Mouse (Mus musculus) intestine, postnatal 0 days (tissue): ENCODE results near the gene Pik3ap1. TPM values are rescaled to one million over a fixed set of nuclear protein-coding genes. Genes with fewer than 3 reads are reported as not detected.

ENCODE experiments used
- ATAC-seq: fragments of 200-750 bp; cut with Nextera tagmentation; 2 replicates; pipeline ENCODE4 v1.8.0; 2017; ENCODE audit warnings: mild to moderate bottlenecking, moderate TSS enrichment, moderate library complexity
- H3K27ac ChIP-seq: fragments of 300-500 bp; sonication (generic); 2 replicates; pipeline ENCODE4 v1.5.1; 2014; ENCODE audit warnings: mild to moderate bottlenecking, low read depth, low read length, moderate library complexity
- H3K27me3 ChIP-seq: fragments of 300-500 bp; sonication (generic); replicated peaks from 2 replicates; pipeline ENCODE4 v1.6.1; 2014; ENCODE audit warnings: low read length, mixed read lengths; ENCODE audit not compliant: control insufficient read depth, insufficient read depth
- H3K36me3 ChIP-seq: fragments of 300-500 bp; sonication (generic); 2 replicates; pipeline ENCODE4 v1.6.1; 2014; ENCODE audit warnings: mild to moderate bottlenecking, moderate library complexity; ENCODE audit not compliant: control insufficient read depth, insufficient read depth
- H3K4me1 ChIP-seq: fragments of 300-500 bp; sonication (generic); replicated peaks from 2 replicates; pipeline ENCODE4 v1.6.1; 2014; ENCODE audit warnings: antibody characterized with exemption, low read length, mixed read lengths; ENCODE audit not compliant: control insufficient read depth, insufficient read depth
- H3K4me2 ChIP-seq: fragments of 300-500 bp; sonication (generic); replicated peaks from 2 replicates; pipeline ENCODE4 v1.6.1; 2014; ENCODE audit warnings: low read depth, mild to moderate bottlenecking, moderate library complexity
- H3K4me3 ChIP-seq: fragments of 300-500 bp; sonication (generic); 2 replicates; pipeline ENCODE4 v1.5.1; 2014; ENCODE audit warnings: low read depth, low read length
- H3K9ac ChIP-seq: fragments of 300-500 bp; sonication (generic); 2 replicates; pipeline ENCODE4 v1.6.1; 2014; ENCODE audit warnings: mild to moderate bottlenecking, low read depth, low read length
- H3K9me3 ChIP-seq: fragments of 300-500 bp; sonication (generic); 2 replicates; pipeline ENCODE4 v1.6.1; 2016; ENCODE audit warnings: mixed run types; ENCODE audit not compliant: control insufficient read depth
- CTCF ChIP-seq: sonication (generic); IDR thresholded peaks from 2 replicates; pipeline ENCODE4 v1.5.1; 2016; ENCODE audit warnings: low read depth, mild to moderate bottlenecking, control low read depth, antibody characterized with exemption, moderate library complexity
- WGBS: fragments of 180-500 bp; shearing (Covaris S2); extraction: QIAGEN DNeasy Blood & Tissue Kit; methylation state at CpG from one replicate; pipeline ENCODE4 v1.1.7; 2014; 5-methylcytosine and 5-hydroxymethylcytosine counted together
- polyA plus RNA-seq: library from polyadenylated mRNA; unstranded; fragments of >200 nt; fragmentation: Nextera tagmentation; extraction: Ambion mirVana; gene quantifications from 2 replicates; pipeline ENCODE4 v1.2.1, GENCODE M21; 2015

Pik3ap1 gene
- polyA plus RNA-seq, 1 experiment from 2014 or later: 2.0 TPM

- Histone ChIP-seq H3K9ac (peak overlapping the region; percentile 26; the same call in 1 of the 2 replicates), H3K4me3 (peak overlapping the region; percentile 52), H3K4me2 (peak overlapping the region; percentile 92), H3K27ac (no peak overlapping the region), H3K36me3 (no peaks in the 10 kb centered on the region), H3K27me3 (peaks cover 7% of the 10 kb centered on the region; the same call in 1 of the 2 replicates), H3K4me1 (peaks cover 10% of the 10 kb centered on the region; the same call in 1 of the 2 replicates), H3K9me3 (no peaks in the 10 kb centered on the region)
- no peak for ATAC-seq
- 15% methylated on average over 12 of the region's 12 CpGs for WGBS
- peak; percentile 49 for TF ChIP-seq CTCF
Measured at GRCm38 (mm10) chr19:41384406-41384851, 473 bp downstream of the Pik3ap1 start.

DNA sequence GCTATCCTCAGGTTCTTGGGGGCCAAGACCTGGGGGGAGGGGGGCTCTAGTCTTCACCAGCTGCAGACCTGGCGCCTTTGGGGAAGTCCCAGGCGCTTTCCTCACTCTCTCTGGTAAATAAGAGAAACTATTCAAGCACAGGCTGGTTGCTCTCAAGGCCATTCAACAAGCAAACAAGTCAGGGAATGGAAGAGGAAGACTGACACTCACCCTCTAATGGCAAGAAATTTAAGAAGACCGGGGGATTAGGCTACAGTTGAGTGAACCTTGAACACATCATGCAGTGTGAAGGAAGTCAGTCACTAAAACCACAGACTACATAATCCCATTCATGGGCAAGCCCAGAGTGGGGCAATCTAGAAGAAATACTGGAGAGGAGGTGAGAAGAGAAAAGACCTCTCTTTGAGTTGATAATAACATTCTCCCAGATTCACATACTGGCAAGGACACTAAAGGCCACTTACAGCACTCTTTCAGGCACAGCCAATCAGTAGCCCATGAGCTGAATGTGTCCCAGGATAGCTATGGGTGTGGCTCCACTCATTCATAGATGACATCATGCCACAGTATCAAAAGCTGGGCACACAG is 2.4 kb downstream of the Pik3ap1 start:
- H3K27ac ChIP-seq: no peak overlapping the region
- peak; percentile 12; the same call in 1 of the 2 replicates for ATAC-seq

GRCm38 (mm10) chr19:41381581-41382239 is 3.2 kb downstream of the Pik3ap1 start:
- Histone ChIP-seq H3K4me1 (peaks cover 10% of the 10 kb centered on the region; the same call in 1 of the 2 replicates), H3K36me3 (no peaks in the 10 kb centered on the region), H3K9ac (no peak overlapping the region), H3K4me3 (no peak overlapping the region), H3K4me2 (no peak overlapping the region), H3K27me3 (peaks cover 7% of the 10 kb centered on the region; the same call in 1 of the 2 replicates), H3K27ac (no peak overlapping the region), H3K9me3 (no peaks in the 10 kb centered on the region)
- 56% methylated on average over 9 of the region's 9 CpGs for WGBS
- TF ChIP-seq CTCF: 0 out of 2 replicates have a peak, but pooled peaks have one; percentile 11
- no peak; the same call in 1 of the 2 replicates for ATAC-seq

More for the DNA sequence above, 2.4 kb downstream of the Pik3ap1 start:
- no peak overlapping the region for H3K9ac ChIP-seq
- H3K4me2 ChIP-seq: no peak overlapping the region
- H3K36me3 ChIP-seq: no peaks in the 10 kb centered on the region
- H3K4me3 ChIP-seq: no peak overlapping the region
- H3K9me3 ChIP-seq: no peaks in the 10 kb centered on the region
- no peak for TF ChIP-seq CTCF
- peaks cover 10% of the 10 kb centered on the region; the same call in 1 of the 2 replicates for H3K4me1 ChIP-seq
- peaks cover 7% of the 10 kb centered on the region; the same call in 1 of the 2 replicates for H3K27me3 ChIP-seq
- 80% methylated on average over 3 of the region's 3 CpGs for WGBS

- ATAC-seq: no peak
- WGBS: 91% methylated on average over 3 of the region's 3 CpGs
- H3K9ac ChIP-seq: no peak overlapping the region
- H3K36me3 ChIP-seq: no peaks in the 10 kb centered on the region
- no peak overlapping the region for H3K27ac ChIP-seq
- TF ChIP-seq CTCF: no peak
- no peak overlapping the region for H3K4me2 ChIP-seq
- no peaks in the 10 kb centered on the region for H3K4me1 ChIP-seq
- peaks cover 3% of the 10 kb centered on the region; the same call in 1 of the 2 replicates for H3K27me3 ChIP-seq
- H3K9me3 ChIP-seq: no peaks in the 10 kb centered on the region
- H3K4me3 ChIP-seq: no peak overlapping the region
Measured at GRCm38 (mm10) chr19:41379195-41379594, 5.7 kb downstream of the Pik3ap1 start.

DNA sequence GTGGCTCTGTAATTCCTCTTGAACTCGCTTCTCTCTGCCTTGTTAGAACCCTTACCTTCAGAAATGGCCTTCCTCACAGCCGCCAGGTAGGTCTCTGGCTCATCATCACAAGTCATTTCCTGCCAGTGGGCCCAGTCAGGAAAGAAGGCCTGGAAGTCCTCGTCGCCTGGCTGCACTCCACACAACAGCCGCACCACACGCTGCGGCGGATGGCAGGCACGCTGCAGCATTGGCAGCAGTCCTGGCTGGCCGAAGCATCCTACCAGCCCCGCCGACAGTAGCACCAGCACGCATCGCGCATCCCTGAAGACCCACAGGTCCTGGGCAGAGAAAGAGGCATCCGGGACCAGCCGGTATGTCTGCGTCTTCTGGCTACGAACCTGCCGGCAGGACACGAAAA is 9.1 kb downstream of the Pik3ap1 start:
- Histone ChIP-seq H3K27me3 (no peaks in the 10 kb centered on the region), H3K36me3 (no peaks in the 10 kb centered on the region), H3K4me1 (no peaks in the 10 kb centered on the region), H3K9ac (no peak overlapping the region), H3K4me2 (no peak overlapping the region), H3K27ac (no peak overlapping the region), H3K9me3 (no peaks in the 10 kb centered on the region), H3K4me3 (no peak overlapping the region)
- no peak for TF ChIP-seq CTCF
- no peak for ATAC-seq
- WGBS: 88% methylated on average over 21 of the region's 21 CpGs

DNA sequence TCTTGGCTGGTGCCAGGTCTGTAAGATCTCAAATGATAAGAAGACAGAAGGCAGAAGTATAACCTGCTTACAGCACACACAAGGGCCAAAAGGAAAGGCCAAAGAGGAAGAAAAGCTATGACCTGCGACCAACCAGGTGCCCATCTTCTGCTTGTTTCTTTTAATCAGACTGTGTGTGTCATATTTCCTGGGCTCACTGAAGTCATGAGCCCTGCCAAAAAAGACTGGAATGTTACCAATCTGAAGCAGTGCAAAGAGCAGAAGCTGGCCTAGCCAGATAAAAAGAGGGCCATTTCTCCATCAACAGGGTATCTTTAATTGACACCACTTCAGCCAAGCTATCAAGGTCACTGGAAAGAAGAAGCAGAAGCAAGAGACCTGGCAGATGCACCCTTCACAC is 9.8 kb downstream of the Pik3ap1 start:
- H3K4me1 ChIP-seq: no peaks in the 10 kb centered on the region
- no peak overlapping the region for H3K4me3 ChIP-seq

More for the DNA sequence above, 9.8 kb downstream of the Pik3ap1 start:
- 92% methylated on average over 1 of the region's 1 CpGs for WGBS
- no peaks in the 10 kb centered on the region for H3K36me3 ChIP-seq
- H3K9ac ChIP-seq: no peak overlapping the region
- H3K27ac ChIP-seq: no peak overlapping the region
- TF ChIP-seq CTCF: no peak
- H3K9me3 ChIP-seq: no peaks in the 10 kb centered on the region
- H3K4me2 ChIP-seq: no peak overlapping the region
- ATAC-seq: no peak
- no peaks in the 10 kb centered on the region for H3K27me3 ChIP-seq
